Mouse (Mus musculus) spleen, adult 18-20 months (tissue): ENCODE data around the gene Stk10.

Experiments
- DNase-seq, 2 experiments: peaks; one replicate each; pipeline ENCODE4 v3.0.0; 2022; ENCODE audit warnings: mixed read lengths in 2 of 2

Gene Stk10

DNA sequence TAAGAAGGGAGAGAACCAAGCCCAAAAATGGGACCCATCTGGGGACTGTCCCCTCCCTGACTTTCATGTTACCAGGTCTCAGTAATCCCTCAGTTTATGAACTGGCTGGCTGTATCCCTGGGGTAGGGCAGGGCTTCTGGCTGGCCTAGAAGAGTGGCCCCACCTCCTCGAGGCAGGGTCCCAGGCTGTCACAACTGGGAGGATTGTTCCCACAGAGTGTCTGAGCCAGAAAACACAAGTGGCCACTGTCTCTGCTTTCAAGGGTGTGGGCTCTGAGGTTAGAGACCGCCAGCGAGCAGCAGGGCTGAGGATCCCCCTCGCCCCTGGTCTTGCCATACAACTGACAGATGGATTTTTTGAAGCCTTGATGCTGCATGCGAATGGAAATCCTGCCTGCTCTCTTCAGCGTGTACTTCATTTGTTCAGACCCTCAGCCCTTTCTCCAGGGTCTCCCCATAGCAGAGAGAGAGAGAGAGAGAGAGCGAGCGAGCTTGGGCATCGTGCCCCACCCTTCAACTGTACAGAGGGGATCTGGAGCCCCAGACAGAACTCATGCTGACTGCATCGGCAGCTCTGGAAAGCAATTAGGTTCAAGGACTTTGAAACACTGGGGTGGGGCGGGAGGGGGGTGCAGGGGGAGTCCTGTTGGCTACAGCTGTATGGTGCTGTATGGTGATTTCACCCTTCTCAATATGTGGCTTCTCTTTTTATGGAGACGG, 18.6 kb downstream of the Stk10 start:
- DNase-seq, result no peak

GRCm38 (mm10) chr11:32552401-32553090, 19.4 kb downstream of the Stk10 start:
- DNase-seq, result no peak

DNA sequence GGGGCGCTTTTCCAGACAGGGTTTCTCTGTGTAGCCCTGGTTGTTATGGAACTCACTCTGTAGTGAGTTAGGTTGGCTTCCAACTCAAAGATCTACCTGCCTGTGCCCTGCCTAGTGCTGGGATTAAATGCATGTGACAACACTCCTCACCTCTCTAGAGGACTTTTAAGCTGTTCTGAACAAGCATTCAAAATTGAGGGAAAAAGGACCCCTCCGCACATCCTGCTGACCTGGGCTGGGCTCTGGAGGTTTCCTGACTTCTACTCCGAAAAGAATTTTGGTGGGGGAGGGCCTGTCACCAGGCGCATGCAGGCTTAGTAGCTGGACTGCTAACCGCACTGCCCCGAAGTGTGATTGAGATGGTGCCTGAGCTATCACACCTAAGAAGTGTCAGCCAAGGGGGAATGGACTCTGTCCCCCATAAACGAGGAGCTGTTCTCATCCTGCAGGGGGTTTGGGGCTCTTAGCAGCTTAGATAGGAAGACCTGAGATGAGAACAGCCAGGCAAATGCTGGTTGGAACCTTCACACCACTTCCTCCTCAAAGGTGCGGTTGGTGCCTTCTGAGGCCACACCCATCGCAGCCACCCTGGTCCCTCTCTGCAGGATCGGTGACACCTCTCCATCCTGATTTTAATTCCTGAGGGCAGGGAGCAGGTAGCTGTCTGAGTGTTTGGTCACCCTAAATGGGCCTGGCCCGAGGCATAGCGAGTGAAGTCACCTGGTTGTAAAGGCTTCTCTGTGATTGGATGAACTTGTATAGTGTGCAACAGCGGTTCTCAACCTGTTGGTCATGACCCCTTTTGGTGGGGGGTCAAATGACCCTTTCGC, 20.4 kb downstream of the Stk10 start:
- DNase-seq, result peak; percentile 55 to 57

- no peak for DNase-seq
These were observed 21.3 kb downstream of the Stk10 start for GRCm38 (mm10) chr11:32554141-32555091.

- DNase-seq, result no peak
These were observed 22.1 kb downstream of the Stk10 start for GRCm38 (mm10) chr11:32555103-32555689.

DNA sequence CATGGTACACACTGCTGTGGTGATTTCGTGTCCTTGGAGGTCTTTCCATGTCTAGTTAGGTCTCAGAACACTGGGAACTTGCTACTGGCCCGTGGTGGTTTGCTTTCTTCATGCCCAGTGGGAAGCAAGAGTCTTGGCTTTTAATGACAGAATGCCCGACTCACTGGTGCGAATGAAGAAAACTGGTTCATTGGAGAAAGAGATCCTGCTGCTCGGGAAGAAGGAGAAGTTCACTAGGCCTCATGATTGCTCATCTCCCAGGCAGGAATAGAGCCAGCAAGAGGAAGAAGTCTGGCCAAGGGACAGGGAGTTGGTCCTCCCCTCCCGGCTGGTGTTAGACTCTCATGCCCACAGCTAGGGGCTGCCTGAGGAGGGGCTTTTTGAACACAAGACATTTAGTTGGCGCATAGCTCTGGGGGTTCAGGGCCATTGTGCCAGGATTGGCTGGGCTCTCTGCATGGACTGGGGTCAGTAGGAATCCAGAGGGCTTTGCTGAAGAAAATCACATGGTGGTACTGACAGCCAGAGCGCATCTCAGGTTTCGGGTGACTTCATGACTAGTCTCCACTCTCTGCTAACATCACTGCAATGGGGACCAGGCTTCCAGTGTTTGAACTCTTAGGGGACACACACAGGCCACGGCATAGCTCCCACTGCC, 23.4 kb downstream of the Stk10 start:
- DNase-seq, result no peak

- peak in 1 of 2 experiments; percentile 4 for DNase-seq
These were observed 24.9 kb downstream of the Stk10 start for GRCm38 (mm10) chr11:32558026-32558425.

- peak; percentile 65 to 66 for DNase-seq
These were observed 25.6 kb downstream of the Stk10 start for GRCm38 (mm10) chr11:32558677-32559076.

GRCm38 (mm10) chr11:32560015-32560770, 27.1 kb downstream of the Stk10 start:
- DNase-seq, result peak in 1 of 2 experiments; percentile 11

DNA sequence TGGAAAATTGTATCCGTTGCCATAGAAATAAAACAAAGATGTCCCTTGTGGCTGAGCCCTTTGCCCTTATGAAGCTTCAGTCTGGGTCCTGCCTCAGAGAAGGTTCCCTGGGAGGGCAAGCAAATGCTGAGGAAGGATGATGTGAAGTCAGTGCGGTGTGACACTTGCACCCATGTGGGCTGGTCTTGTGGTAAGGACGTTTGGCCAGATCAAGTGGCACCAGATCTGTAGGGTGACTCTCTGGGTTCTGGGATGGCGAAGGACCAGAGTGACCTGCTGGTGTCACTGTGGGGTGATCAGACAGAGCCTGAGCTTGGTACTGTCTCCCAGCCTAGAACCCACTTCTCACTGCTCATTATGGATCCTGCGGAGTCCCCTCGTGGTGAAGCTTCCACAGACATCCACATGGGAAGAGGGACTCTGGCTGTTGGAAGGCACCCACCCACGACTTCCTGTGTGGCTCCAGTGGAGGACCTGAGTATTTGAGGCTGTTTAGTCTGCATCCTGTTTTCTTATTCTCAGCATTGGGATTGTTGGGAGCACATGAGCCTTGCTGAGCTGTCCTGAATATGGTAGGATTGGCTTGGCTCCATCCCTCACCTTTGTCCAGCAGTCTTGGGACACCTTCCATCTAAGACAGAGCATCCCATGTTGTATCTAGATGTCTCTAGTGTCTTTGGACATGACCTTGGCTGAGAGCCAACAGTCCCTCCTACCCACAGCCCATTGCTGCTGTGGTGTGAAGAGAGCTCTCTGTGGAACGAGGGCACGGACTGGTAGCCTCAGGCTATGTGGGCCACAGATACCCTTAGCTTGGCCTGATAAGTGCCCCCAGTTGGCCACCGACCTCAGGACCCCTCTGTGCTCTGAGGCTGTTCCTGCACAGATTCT, 28.6 kb downstream of the Stk10 start:
- DNase-seq, result peak in 1 of 2 experiments; percentile 7

DNA sequence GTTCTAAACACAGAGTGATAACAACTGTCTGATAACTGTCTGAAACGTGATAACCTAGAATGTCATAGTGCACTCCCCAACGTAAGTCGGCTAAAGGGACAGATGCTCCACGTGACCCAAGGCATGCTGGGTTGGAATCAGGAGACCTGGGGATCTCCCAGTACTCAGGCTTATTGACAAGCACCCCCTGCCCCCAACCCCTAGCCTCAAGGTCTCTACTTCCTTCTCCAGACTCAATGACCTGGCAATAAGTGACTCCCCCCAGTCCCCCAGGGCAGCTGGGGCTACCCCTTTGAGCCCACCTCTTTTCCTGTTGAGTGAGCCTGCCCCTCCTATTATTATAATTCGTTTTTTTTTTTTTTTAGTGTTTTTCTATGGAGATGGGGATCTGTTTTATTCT, 29.6 kb downstream of the Stk10 start:
- DNase-seq, result peak in 1 of 2 experiments; percentile 20

- peak; percentile 33 to 37 for DNase-seq
These were observed 30.6 kb downstream of the Stk10 start for GRCm38 (mm10) chr11:32563660-32564059.

DNA sequence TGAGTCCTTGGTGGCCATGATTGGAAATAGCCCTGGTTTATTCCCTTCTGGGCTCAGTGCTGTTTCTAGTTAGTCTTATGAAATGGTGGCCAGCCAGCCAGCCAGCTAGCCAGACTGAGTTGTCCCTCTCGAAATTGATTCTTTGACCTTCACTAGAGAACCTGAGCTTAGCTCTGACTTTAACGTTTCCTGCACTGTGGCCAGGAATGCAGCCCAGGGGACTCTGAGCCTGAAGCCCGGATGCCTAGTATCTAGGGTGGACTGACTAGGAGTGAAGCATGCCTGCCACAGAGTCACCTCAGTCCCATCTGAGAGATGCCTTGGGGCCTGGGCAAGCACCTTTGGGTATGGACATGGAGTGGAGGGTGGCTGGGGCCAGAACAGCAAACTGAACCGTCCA, 31.5 kb downstream of the Stk10 start:
- peak; percentile 3 to 44 for DNase-seq

DNA sequence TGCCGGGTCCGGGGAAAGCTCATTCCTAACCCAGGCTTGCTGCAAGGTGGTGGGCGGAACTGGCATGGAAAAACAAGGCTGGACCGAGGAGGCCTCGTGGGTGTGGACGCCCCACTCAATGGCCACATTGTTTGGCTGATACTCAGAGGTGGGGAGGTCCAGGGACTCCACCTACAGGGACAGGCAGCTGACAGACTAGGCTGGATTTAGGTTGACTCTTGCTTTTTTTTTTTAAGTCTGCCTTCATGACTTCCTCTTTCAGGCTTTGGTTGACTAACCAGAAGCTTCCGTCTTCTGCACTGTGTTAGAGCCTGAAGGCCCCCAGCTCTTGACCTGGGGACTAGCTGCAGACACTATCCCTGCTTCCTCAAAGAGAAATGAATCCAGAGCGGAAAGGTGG, 32.0 kb downstream of the Stk10 start:
- DNase-seq, result peak; percentile 48 to 60

- DNase-seq, result peak in 1 of 2 experiments; percentile 4
These were observed 33.1 kb downstream of the Stk10 start for GRCm38 (mm10) chr11:32566184-32566583.

DNA sequence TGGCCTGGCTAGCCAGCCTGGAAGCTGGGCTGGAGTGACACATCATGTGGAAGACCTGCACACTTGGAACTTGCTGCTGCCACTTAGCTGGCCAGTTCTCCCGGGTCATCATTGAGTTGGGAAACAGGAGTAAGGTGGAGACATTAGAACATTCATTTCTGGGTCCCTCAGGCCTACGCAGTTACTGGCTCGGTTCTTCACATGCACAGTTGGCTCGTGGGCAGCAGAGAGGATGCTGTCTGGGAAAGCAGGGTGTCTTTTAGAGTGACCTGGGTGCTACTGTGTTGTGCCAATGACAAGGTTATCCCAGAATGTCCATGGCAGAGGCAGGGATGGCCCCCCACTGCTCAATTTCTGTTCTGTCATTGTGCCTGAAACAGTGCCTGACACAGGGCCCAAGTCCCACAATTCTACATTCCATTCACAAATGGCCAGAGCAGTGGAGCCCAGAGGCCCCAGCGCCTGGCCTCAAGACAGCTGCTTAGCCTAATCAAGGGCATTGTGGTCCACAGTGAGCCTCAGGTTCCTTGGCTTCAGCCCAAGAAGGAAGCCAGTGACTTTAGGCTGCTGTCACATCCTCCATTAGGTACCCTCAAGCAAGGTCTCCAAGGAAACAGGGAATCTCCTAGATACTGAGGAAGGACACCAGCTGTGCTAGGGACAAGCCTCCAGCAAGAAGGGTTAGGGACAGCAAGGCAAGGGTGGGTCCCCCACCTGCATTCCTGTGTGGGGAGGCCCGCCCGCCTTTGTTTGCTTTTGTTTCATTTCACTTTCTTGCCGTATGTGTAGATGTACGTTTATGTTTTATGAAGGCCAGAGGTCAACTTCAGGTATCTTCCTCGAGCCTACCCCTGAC, 34.1 kb downstream of the Stk10 start:
- peak in 1 of 2 experiments; percentile 10 for DNase-seq

DNA sequence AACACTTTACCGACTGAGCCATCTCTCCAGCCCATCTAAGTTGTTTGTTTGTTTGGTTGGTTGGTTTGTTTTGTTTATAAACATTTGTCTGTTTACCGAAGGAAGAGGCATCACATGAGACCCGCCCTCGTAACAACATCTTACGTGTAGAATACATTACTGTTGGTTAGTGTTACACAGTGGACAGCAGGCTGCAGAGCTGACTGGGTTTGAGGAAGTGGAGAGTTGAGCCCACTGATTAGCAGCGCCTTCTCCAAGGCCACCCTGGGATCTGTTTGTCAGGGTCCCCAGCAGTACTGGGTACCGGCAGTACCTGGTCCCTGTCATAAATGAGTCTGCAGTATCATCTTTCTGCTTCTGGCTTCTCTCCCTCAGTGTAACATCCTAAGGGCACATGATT, 35.0 kb downstream of the Stk10 start:
- peak in 1 of 2 experiments; percentile 17 for DNase-seq

DNA sequence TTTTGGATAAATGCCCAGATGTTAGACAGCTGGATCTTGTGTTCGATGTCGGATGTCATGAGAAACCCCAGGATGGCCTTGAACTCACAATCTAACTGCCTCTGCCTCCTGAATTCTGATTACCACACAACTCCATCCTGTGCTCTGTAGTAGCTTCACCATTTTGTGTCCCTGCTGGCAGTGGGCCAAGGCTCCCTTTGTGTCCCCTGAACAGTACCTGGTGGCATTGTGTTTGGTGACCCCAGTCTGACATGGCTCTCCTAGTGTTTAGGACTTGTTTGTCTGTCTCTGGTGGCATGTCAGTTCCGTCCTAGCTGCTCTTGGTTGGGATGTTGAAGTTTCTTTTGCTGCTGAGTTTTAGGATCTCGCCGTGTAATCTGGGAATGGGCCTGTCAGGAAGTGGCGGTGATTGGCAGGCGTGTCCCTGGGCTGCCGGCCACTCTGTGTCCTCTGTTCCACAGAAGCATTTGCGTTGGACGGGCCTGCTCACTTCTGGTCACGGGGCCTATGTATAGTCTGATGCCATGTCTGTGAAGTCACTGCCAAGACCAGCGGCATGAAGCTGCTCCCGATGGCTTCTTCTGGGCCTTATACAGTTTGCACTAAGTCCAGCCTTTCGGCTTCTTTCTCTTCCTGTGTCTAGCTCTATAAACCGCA, 35.7 kb downstream of the Stk10 start:
- peak in 1 of 2 experiments; percentile 5 for DNase-seq
